Mouse (Mus musculus) CH12.LX (cell line): ENCODE measurements around the gene Hist2h2bb.

Source experiments
- CHD1 ChIP-seq: IDR thresholded peaks from 2 replicates; pipeline ENCODE4 v1.6.1; 2012; ENCODE audit warnings: low read depth, low read length, improper control_type of control experiment, inconsistent platforms
- EP300 ChIP-seq: IDR thresholded peaks from 2 replicates; pipeline ENCODE4 v1.6.1; 2011; ENCODE audit warnings: low read length, improper control_type of control experiment
- IRF4 ChIP-seq: IDR thresholded peaks from 2 replicates; pipeline ENCODE4 v1.6.1; 2014; ENCODE audit warnings: low read depth, mild to moderate bottlenecking, inconsistent platforms, low read length, improper control_type of control experiment

- peak; percentile 77 for TF ChIP-seq EP300
- TF ChIP-seq CHD1: no peak
- TF ChIP-seq IRF4: peak; percentile 80
These were observed 38.4 kb upstream of the Hist2h2bb start for GRCm38 (mm10) chr3:96230910-96231757.
